Mouse (Mus musculus) embryonic fibroblast, embryonic 13.5 days (primary cell): ENCODE data around the gene Kcnab2.

Experiments used
- CTCF ChIP-seq: IDR thresholded peaks from 2 replicates; pipeline ENCODE4 v1.5.1; 2011; ENCODE audit warnings: mild to moderate bottlenecking, control low read depth, low read length, moderate library complexity, borderline replicate concordance; ENCODE audit not compliant: insufficient read depth
- POLR2A ChIP-seq: IDR thresholded peaks from 2 replicates; pipeline ENCODE4 v1.6.1; 2011; ENCODE audit warnings: low read depth, mild to moderate bottlenecking, control low read depth, low read length, moderate library complexity

- no peak for TF ChIP-seq CTCF
- no peak for TF ChIP-seq POLR2A
These were observed 23.5 kb downstream of the Kcnab2 start for GRCm38 (mm10) chr4:152454153-152454552.
